Mouse (Mus musculus) intestine, embryonic 15.5 days (tissue): ENCODE measurements around the gene Nfyc. TPM values are rescaled to one million over a fixed set of nuclear protein-coding genes. Genes with fewer than 3 reads are reported as not detected.
A peak's percentile ranks its signal among the peaks of the same experiment; 100 is the strongest.

Source experiments
- ATAC-seq: fragments of 200-750 bp; cut with Nextera tagmentation; 2 replicates; pipeline ENCODE4 v1.8.0; 2017; ENCODE audit warnings: moderate TSS enrichment, moderate library complexity
- H3K27ac ChIP-seq: fragments of 300-500 bp; sonication (generic); 2 replicates; pipeline ENCODE4 v1.5.1; 2015; ENCODE audit warnings: mild to moderate bottlenecking, inconsistent platforms
- H3K27me3 ChIP-seq: fragments of 300-500 bp; sonication (generic); replicated peaks from 2 replicates; pipeline ENCODE4 v1.6.1; 2015; ENCODE audit warnings: inconsistent platforms
- H3K36me3 ChIP-seq: fragments of 300-500 bp; sonication (generic); 2 replicates; pipeline ENCODE4 v1.6.1; 2015; ENCODE audit warnings: inconsistent platforms
- H3K4me1 ChIP-seq: fragments of 300-500 bp; sonication (generic); replicated peaks from 2 replicates; pipeline ENCODE4 v1.6.1; 2015; ENCODE audit warnings: inconsistent platforms
- H3K4me2 ChIP-seq: fragments of 300-500 bp; sonication (generic); replicated peaks from 2 replicates; pipeline ENCODE4 v1.6.1; 2015; ENCODE audit warnings: mild to moderate bottlenecking, inconsistent platforms
- H3K4me3 ChIP-seq: fragments of 300-500 bp; sonication (generic); replicated peaks from 2 replicates; pipeline ENCODE4 v1.5.1; 2015; ENCODE audit warnings: inconsistent platforms
- H3K9ac ChIP-seq: fragments of 300-500 bp; sonication (generic); 2 replicates; pipeline ENCODE4 v1.6.1; 2015; ENCODE audit warnings: inconsistent platforms
- H3K9me3 ChIP-seq: fragments of 300-500 bp; sonication (generic); 2 replicates; pipeline ENCODE4 v1.6.1; 2016; ENCODE audit warnings: inconsistent platforms
- WGBS: fragments of 180-500 bp; shearing (Covaris S2); methylation state at CpG from one replicate; pipeline ENCODE4 v1.1.7; 2015; 5-methylcytosine and 5-hydroxymethylcytosine counted together
- polyA plus RNA-seq: library from polyadenylated mRNA; unstranded; fragments of >200 nt; fragmentation: Nextera tagmentation; extraction: Ambion mirVana; gene quantifications from 2 replicates; pipeline ENCODE4 v1.2.1, GENCODE M21; 2015

Nfyc gene
- polyA plus RNA-seq, 1 experiment from 2014 or later: 86.2 TPM

- peaks cover 14% of the 10 kb centered on the region for H3K4me1 ChIP-seq
- H3K4me3 ChIP-seq: no peak overlapping the region
- H3K9me3 ChIP-seq: no peaks in the 10 kb centered on the region
- H3K36me3 ChIP-seq: no peaks in the 10 kb centered on the region
- H3K27me3 ChIP-seq: peaks cover 52% of the 10 kb centered on the region
- WGBS: 54% methylated on average over 10 of the region's 10 CpGs
- H3K4me2 ChIP-seq: peak overlapping the region; percentile 100
- no peak overlapping the region for H3K27ac ChIP-seq
- H3K9ac ChIP-seq: no peak overlapping the region
- ATAC-seq: no peak
These were observed 85.4 kb downstream of the Nfyc start for GRCm38 (mm10) chr4:120745731-120746551.

DNA sequence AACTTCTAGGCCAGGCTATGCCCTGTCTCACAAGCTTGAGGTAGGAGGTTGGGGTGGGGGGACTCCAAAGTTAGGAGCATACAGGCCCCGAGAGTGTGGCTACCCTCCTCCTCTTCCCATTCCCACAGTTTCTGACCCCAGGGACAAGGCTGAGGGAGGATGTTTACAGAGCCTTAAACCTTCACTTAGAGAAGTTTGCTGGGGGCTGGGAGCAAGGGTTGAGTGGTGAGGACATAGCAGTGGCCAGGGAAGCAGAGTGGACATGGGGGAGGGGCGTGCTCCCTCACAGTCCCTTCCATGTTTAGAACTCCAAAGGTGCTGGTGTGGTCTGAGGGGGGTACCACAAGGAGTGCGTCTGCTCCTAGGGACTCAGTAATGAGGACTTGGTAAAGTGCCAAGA is 87.7 kb downstream of the Nfyc start:
- no peak overlapping the region for H3K4me2 ChIP-seq
- WGBS: 45% methylated on average over 3 of the region's 3 CpGs
- H3K27ac ChIP-seq: no peak overlapping the region
- no peaks in the 10 kb centered on the region for H3K36me3 ChIP-seq
- peaks cover 14% of the 10 kb centered on the region for H3K4me1 ChIP-seq
- H3K4me3 ChIP-seq: no peak overlapping the region
- no peak overlapping the region for H3K9ac ChIP-seq
- H3K27me3 ChIP-seq: peaks cover 35% of the 10 kb centered on the region
- H3K9me3 ChIP-seq: no peaks in the 10 kb centered on the region
- no peak for ATAC-seq

DNA sequence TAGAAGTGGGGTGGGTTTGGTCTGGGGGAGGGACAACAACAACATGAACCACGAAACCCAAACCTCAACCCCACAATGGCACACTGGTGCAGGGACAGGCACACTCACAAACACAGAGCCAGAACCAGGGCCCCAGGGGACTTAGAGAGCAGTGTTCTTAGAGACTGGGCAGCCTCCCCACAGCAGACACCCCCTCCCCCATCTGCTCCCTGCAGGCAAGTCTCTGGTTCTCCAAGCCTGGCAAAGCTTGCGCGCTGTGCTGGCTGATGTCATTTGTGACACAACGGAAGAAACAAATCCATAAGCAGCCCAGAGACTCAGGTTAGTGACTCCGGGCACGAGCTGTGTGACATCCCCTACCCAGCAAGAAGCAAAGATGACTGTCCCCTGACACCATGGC is 90.1 kb downstream of the Nfyc start:
- no peak for ATAC-seq
- H3K4me2 ChIP-seq: no peak overlapping the region
- WGBS: 72% methylated on average over 6 of the region's 6 CpGs

DNA sequence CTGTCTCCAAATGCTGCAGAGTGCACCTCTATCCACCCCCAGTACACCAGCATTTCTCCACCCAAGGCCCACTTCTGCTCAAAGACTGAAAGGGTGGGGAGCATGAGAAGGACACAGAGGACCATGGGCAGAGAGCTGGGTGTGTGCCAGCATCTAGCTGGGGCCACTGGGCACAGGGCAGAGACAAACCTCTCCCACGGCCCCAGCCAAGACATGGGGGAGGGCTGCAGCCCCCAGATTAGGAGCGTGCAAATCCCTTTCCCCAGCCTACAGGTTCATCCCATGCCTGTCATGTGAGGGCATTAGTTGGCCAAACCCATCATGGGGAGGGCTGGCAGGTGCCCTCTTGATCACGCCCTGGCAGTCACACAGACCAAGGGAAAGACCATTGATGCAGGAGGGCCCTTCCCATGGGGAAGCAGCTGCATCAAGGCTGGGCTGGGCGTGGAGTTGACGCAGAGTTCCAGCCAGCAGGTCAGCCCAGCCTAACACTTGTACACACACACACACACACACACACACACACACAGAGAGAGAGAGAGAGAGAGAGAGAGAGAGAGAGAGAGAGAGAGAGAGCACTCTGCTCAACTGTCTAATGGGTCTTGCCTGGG is 97.3 kb downstream of the Nfyc start:
- H3K4me2 ChIP-seq: no peak overlapping the region
- H3K4me1 ChIP-seq: peaks cover 22% of the 10 kb centered on the region
- H3K9me3 ChIP-seq: no peaks in the 10 kb centered on the region
- peaks cover 11% of the 10 kb centered on the region; the same call in 1 of the 2 replicates for H3K27me3 ChIP-seq
- H3K27ac ChIP-seq: no peak overlapping the region
- 70% methylated on average over 5 of the region's 5 CpGs for WGBS
- no peak for ATAC-seq
- no peak overlapping the region for H3K4me3 ChIP-seq
- no peaks in the 10 kb centered on the region for H3K36me3 ChIP-seq
- H3K9ac ChIP-seq: no peak overlapping the region

More for the DNA sequence above, 90.1 kb downstream of the Nfyc start:
- H3K9me3 ChIP-seq: no peaks in the 10 kb centered on the region
- H3K9ac ChIP-seq: no peak overlapping the region
- H3K4me1 ChIP-seq: peaks cover 2% of the 10 kb centered on the region; the same call in 1 of the 2 replicates
- peaks cover 12% of the 10 kb centered on the region for H3K27me3 ChIP-seq
- H3K36me3 ChIP-seq: no peaks in the 10 kb centered on the region
- no peak overlapping the region for H3K27ac ChIP-seq
- no peak overlapping the region for H3K4me3 ChIP-seq

GRCm38 (mm10) chr4:120732737-120733136 is 98.6 kb downstream of the Nfyc start:
- Histone ChIP-seq H3K4me3 (no peak overlapping the region), H3K9ac (no peak overlapping the region), H3K27ac (no peak overlapping the region), H3K9me3 (no peaks in the 10 kb centered on the region), H3K4me1 (peaks cover 22% of the 10 kb centered on the region), H3K27me3 (peaks cover 14% of the 10 kb centered on the region; the same call in 1 of the 2 replicates), H3K4me2 (no peak overlapping the region), H3K36me3 (no peaks in the 10 kb centered on the region)
- 49% methylated on average over 6 of the region's 6 CpGs for WGBS
- no peak for ATAC-seq

DNA sequence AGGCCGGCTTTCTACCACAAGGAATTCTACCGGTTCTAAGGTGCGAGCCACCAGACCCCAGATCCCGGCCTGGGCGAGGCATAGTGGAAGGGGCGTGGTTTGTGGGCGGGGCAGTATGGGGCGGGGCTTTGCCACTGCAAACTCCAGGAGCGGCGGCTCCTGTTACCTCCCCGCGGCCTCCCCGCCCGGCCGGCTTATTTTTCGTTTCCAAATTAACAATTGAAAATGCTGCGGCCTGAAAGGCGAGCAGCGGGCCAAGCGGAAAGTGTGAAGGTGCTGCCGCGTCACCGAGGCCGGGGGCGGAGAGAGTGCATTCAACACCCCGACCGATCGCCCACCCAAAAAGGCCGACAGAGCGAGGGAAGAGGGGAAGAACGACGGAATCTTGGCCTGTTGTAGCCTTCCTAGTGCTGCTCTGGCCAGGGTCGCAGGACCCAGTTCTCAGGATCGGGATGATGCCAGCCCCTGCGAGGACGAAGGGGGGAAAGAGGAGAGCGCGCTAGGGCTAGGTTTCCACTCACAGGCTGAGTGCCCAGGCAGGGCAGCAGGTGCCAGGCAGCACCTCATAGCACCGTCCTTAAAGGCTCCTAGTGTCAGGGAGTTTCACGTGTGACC is 100.2 kb downstream of the Nfyc start:
- Histone ChIP-seq H3K4me3 (peak overlapping the region; percentile 49), H3K4me2 (peak overlapping the region; percentile 96), H3K27ac (no peak overlapping the region), H3K4me1 (peaks cover 22% of the 10 kb centered on the region), H3K9ac (peak overlapping the region; percentile 45), H3K36me3 (no peaks in the 10 kb centered on the region), H3K27me3 (peaks cover 14% of the 10 kb centered on the region; the same call in 1 of the 2 replicates), H3K9me3 (no peaks in the 10 kb centered on the region)
- peak; percentile 94 for ATAC-seq
- under 1% methylated on average over 40 of the region's 40 CpGs for WGBS

DNA sequence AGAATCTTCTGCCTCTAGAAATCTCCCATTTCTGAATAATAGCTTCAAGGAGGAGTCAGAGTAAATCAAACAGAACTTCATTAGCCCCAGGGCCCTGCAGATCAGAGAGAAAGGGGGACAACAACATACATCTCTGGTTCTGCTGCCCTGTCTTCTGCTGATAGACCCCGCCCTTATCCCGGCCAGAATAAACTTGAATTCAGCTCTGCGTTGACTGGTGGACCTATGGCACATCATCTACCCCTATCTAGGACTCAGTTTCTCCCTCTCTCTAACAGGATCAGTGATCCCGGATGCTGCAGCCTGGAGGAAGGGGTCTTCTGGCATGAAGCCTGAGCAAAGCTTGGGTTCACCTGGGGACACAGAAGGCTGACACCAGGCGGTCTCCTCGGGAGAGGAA is 100.8 kb downstream of the Nfyc start:
- Histone ChIP-seq H3K27ac (no peak overlapping the region), H3K9me3 (no peaks in the 10 kb centered on the region), H3K9ac (0 out of 2 replicates have a peak overlapping the region, but pooled peaks have one; percentile 45), H3K36me3 (no peaks in the 10 kb centered on the region), H3K4me1 (peaks cover 22% of the 10 kb centered on the region), H3K27me3 (peaks cover 14% of the 10 kb centered on the region; the same call in 1 of the 2 replicates), H3K4me2 (peak overlapping the region; percentile 96), H3K4me3 (peak overlapping the region; percentile 49)
- ATAC-seq: peak; percentile 28
- 24% methylated on average over 6 of the region's 6 CpGs for WGBS

- no peak for ATAC-seq
- Histone ChIP-seq H3K4me1 (peaks cover 22% of the 10 kb centered on the region), H3K4me3 (no peak overlapping the region), H3K27ac (no peak overlapping the region), H3K9me3 (no peaks in the 10 kb centered on the region), H3K9ac (no peak overlapping the region), H3K4me2 (no peak overlapping the region), H3K27me3 (peaks cover 14% of the 10 kb centered on the region; the same call in 1 of the 2 replicates), H3K36me3 (no peaks in the 10 kb centered on the region)
- 43% methylated on average over 6 of the region's 6 CpGs for WGBS
These were observed 101.2 kb downstream of the Nfyc start for GRCm38 (mm10) chr4:120730146-120730545.

GRCm38 (mm10) chr4:120729441-120729840 is 101.9 kb downstream of the Nfyc start:
- Histone ChIP-seq H3K27me3 (peaks cover 14% of the 10 kb centered on the region; the same call in 1 of the 2 replicates), H3K36me3 (no peaks in the 10 kb centered on the region), H3K4me3 (no peak overlapping the region), H3K9ac (no peak overlapping the region), H3K4me1 (peaks cover 22% of the 10 kb centered on the region), H3K9me3 (no peaks in the 10 kb centered on the region), H3K27ac (no peak overlapping the region), H3K4me2 (no peak overlapping the region)
- no peak for ATAC-seq
- 54% methylated on average over 6 of the region's 6 CpGs for WGBS

- WGBS: 78% methylated on average over 11 of the region's 11 CpGs
- no peaks in the 10 kb centered on the region for H3K9me3 ChIP-seq
- no peak for ATAC-seq
- H3K4me2 ChIP-seq: no peak overlapping the region
- no peak overlapping the region for H3K4me3 ChIP-seq
- no peak overlapping the region for H3K9ac ChIP-seq
- no peaks in the 10 kb centered on the region for H3K36me3 ChIP-seq
- peaks cover 14% of the 10 kb centered on the region; the same call in 1 of the 2 replicates for H3K27me3 ChIP-seq
- H3K27ac ChIP-seq: no peak overlapping the region
- peaks cover 12% of the 10 kb centered on the region for H3K4me1 ChIP-seq
These were observed 103.5 kb downstream of the Nfyc start for GRCm38 (mm10) chr4:120727842-120728241.

DNA sequence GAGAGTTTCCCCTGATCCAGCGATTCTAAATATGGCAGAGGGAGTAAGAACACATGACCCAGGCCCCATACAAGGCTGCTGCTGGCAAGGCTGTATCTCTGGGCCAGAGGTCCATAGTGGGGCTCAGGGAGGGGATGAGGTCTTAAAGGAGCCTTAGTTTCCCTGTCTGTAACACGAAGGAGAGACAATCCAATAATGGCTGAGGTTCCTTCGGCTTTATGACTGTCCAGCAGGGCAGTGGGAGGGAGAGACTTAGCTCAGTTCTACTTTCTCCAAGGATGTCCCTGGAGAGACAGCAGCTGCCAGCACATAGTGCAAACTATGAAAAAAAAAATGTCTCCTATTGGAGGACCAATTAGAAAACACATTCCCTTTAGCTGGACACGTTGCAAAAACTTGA is 105.2 kb downstream of the Nfyc start:
- H3K9me3 ChIP-seq: no peaks in the 10 kb centered on the region
- peaks cover 5% of the 10 kb centered on the region for H3K4me1 ChIP-seq
- no peaks in the 10 kb centered on the region for H3K36me3 ChIP-seq
- H3K9ac ChIP-seq: no peak overlapping the region
- no peak overlapping the region for H3K4me3 ChIP-seq
- no peak overlapping the region for H3K4me2 ChIP-seq
- 0 out of 2 replicates have a peak, but pooled peaks have one; percentile 18 for ATAC-seq
- peaks cover 2% of the 10 kb centered on the region; the same call in 1 of the 2 replicates for H3K27me3 ChIP-seq
- H3K27ac ChIP-seq: 0 out of 2 replicates have a peak overlapping the region, but pooled peaks have one; percentile 6
- 53% methylated on average over 4 of the region's 4 CpGs for WGBS

DNA sequence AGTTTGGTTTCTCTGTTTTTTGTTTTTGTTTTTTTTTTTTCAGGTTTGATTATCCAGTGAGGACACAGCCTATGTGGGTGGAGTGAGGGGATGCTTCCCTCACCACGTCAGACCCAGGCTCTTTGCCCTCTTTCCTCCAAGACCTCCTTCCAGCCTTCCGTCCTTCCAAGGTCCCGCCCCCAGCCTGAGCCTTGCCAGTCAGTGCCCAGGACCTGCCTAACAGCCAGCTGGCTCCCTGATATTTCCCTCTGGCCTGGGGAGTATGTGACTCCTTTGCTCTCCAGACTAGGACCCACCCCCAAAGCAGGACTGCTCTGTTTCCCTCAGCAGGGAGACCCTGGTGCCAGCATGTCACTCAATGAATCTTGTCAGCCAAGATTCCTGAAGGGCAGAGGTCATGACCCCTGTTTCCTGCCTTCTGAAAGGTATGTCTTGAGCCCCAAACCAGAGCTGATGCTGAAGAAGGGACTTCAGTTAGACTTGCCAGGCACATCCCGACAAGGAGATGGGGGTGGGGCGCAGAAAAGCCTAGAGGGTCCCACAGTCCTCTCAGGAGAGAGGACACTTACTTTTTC is 105.8 kb downstream of the Nfyc start:
- peaks cover 2% of the 10 kb centered on the region; the same call in 1 of the 2 replicates for H3K27me3 ChIP-seq
- no peak for ATAC-seq
- 43% methylated on average over 5 of the region's 5 CpGs for WGBS
- H3K9me3 ChIP-seq: no peaks in the 10 kb centered on the region
- H3K9ac ChIP-seq: no peak overlapping the region
- H3K4me1 ChIP-seq: peaks cover 1% of the 10 kb centered on the region; the same call in 1 of the 2 replicates
- no peak overlapping the region for H3K4me2 ChIP-seq
- H3K36me3 ChIP-seq: no peaks in the 10 kb centered on the region
- no peak overlapping the region for H3K4me3 ChIP-seq
- H3K27ac ChIP-seq: 0 out of 2 replicates have a peak overlapping the region, but pooled peaks have one; percentile 6
